Mouse (Mus musculus): Measurements from ENCODE around the gene Cyp19a1. TPM values are rescaled to one million over a fixed set of nuclear protein-coding genes. Genes with fewer than 3 reads are reported as not detected.

Gene Cyp19a1
- polyA plus RNA-seq, 1 experiment: 0.02 TPM

- Histone ChIP-seq H3K9me3 (ENCODE audit: control insufficient read depth, low read length) (peaks cover 9% of the 10 kb centered on the region; the same call in 1 of the 2 replicates), H3K27me3 (ENCODE audit: control insufficient read depth) (no peaks in the 10 kb centered on the region), H3K4me3 (replicated peaks) (no peak overlapping the region), H3K36me3 (ENCODE audit: control insufficient read depth) (no peaks in the 10 kb centered on the region), H3K4me1 (ENCODE audit: control insufficient read depth) (no peaks in the 10 kb centered on the region)
- no peak for TF ChIP-seq TAL1 (IDR thresholded peaks at IDR 0.05; ENCODE audit: low read length)
- TF ChIP-seq GATA1 (IDR thresholded peaks at IDR 0.05; ENCODE audit: low read length): no peak
Measured at GRCm38 (mm10) chr9:54194790-54195189, 73.1 kb downstream of the Cyp19a1 start.

DNA sequence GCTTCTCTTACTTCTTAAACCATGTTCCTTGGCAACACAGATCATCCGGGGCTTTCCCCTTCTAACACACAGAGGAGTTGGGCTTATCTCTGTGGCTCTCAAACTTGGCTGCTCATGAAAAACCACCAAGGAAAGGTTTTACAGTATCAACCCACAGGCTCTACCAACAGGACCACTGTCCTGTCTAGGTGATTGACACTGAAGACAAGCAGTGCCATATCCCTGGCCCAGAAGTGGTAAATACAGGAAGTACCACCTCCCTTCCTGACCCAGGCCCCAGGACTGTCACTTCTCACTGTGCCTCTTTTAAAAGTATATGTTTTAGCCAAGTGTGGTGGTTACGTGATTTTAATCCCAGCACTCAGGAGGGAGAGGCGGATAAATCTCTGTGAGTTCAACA lies 76.5 kb downstream of the Cyp19a1 start:
- Histone ChIP-seq H3K27me3 (ENCODE audit: control insufficient read depth) (no peaks in the 10 kb centered on the region), H3K9me3 (ENCODE audit: control insufficient read depth, low read length) (peaks cover 5% of the 10 kb centered on the region; the same call in 1 of the 2 replicates), H3K4me1 (ENCODE audit: control insufficient read depth) (no peaks in the 10 kb centered on the region), H3K4me3 (replicated peaks) (no peak overlapping the region), H3K36me3 (ENCODE audit: control insufficient read depth) (no peaks in the 10 kb centered on the region)
- TF ChIP-seq TAL1 (IDR thresholded peaks at IDR 0.05; ENCODE audit: low read length): no peak
- no peak for TF ChIP-seq GATA1 (IDR thresholded peaks at IDR 0.05; ENCODE audit: low read length)

DNA sequence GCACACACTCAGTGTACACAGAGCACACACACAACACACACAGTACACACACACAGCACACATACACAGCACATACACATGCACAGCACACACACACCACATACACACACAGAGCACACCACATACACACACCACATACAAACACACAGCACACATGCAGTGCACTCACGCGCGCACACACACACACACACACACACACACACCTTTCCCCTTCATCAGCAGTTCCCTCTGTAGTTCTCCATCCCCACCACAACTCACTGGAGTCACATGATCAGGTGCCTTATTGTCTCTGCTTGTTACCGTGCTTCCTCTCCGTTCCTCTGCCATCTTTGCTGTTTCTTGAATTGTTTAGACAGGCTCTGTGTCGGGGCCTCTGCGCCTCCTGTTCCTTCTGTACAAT lies 85.4 kb downstream of the Cyp19a1 start:
- no peaks in the 10 kb centered on the region for H3K9me3 ChIP-seq (ENCODE audit: control insufficient read depth, low read length)
- no peaks in the 10 kb centered on the region for H3K27me3 ChIP-seq (ENCODE audit: control insufficient read depth)
- H3K4me3 ChIP-seq (replicated peaks): no peak overlapping the region
- no peaks in the 10 kb centered on the region for H3K4me1 ChIP-seq (ENCODE audit: control insufficient read depth)
- no peaks in the 10 kb centered on the region for H3K36me3 ChIP-seq (ENCODE audit: control insufficient read depth)
- TF ChIP-seq TAL1 (IDR thresholded peaks at IDR 0.05; ENCODE audit: low read length) (no peak), GATA1 (IDR thresholded peaks at IDR 0.05; ENCODE audit: low read length) (no peak)

GRCm38 (mm10) chr9:54181330-54181729 lies 86.6 kb downstream of the Cyp19a1 start:
- Histone ChIP-seq H3K4me3 (replicated peaks) (no peak overlapping the region), H3K9me3 (ENCODE audit: control insufficient read depth, low read length) (no peaks in the 10 kb centered on the region), H3K36me3 (ENCODE audit: control insufficient read depth) (no peaks in the 10 kb centered on the region), H3K4me1 (ENCODE audit: control insufficient read depth) (no peaks in the 10 kb centered on the region), H3K27me3 (ENCODE audit: control insufficient read depth) (no peaks in the 10 kb centered on the region)
- TF ChIP-seq TAL1 (IDR thresholded peaks at IDR 0.05; ENCODE audit: low read length) (no peak), GATA1 (IDR thresholded peaks at IDR 0.05; ENCODE audit: low read length) (no peak)

DNA sequence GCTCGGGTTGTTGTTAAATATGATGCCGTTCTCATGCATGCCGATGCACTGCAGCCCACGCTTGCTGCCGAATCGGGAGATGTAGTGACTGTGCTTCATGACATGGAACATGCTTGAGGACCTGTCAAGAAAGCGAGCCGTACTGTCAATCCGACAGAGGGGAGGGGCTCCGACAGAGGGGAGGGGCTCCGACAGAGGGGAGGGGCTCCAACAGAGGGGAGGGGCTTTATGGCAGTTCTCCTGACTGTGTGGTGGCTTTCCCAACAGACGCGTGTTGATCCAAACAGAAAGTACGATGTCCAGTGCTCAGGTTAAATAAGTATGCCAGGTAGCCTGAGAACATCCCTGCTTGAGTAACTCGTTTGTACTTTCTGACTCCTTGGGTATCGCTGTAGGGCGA lies 87.7 kb downstream of the Cyp19a1 start:
- TF ChIP-seq GATA1 (IDR thresholded peaks at IDR 0.05; ENCODE audit: low read length) (no peak), TAL1 (IDR thresholded peaks at IDR 0.05; ENCODE audit: low read length) (no peak)
- Histone ChIP-seq H3K36me3 (ENCODE audit: control insufficient read depth) (no peaks in the 10 kb centered on the region), H3K9me3 (ENCODE audit: control insufficient read depth, low read length) (no peaks in the 10 kb centered on the region), H3K27me3 (ENCODE audit: control insufficient read depth) (no peaks in the 10 kb centered on the region), H3K4me3 (replicated peaks) (no peak overlapping the region), H3K4me1 (ENCODE audit: control insufficient read depth) (no peaks in the 10 kb centered on the region)

GRCm38 (mm10) chr9:54169489-54169888 lies 98.4 kb downstream of the Cyp19a1 start:
- H3K27me3 ChIP-seq (ENCODE audit: control insufficient read depth): no peaks in the 10 kb centered on the region
- no peak overlapping the region for H3K4me3 ChIP-seq (replicated peaks)
- no peak for TF ChIP-seq TAL1 (IDR thresholded peaks at IDR 0.05; ENCODE audit: low read length)
- TF ChIP-seq GATA1 (IDR thresholded peaks at IDR 0.05; ENCODE audit: low read length): no peak
- H3K4me1 ChIP-seq (ENCODE audit: control insufficient read depth): no peaks in the 10 kb centered on the region
- no peaks in the 10 kb centered on the region for H3K36me3 ChIP-seq (ENCODE audit: control insufficient read depth)
- no peaks in the 10 kb centered on the region for H3K9me3 ChIP-seq (ENCODE audit: control insufficient read depth, low read length)

- Histone ChIP-seq H3K36me3 (ENCODE audit: control insufficient read depth) (no peaks in the 10 kb centered on the region), H3K9me3 (ENCODE audit: control insufficient read depth, low read length) (no peaks in the 10 kb centered on the region), H3K4me3 (replicated peaks) (no peak overlapping the region), H3K4me1 (ENCODE audit: control insufficient read depth) (no peaks in the 10 kb centered on the region), H3K27me3 (ENCODE audit: control insufficient read depth) (no peaks in the 10 kb centered on the region)
- TF ChIP-seq GATA1 (IDR thresholded peaks at IDR 0.05; ENCODE audit: low read length) (no peak), TAL1 (IDR thresholded peaks at IDR 0.05; ENCODE audit: low read length) (no peak)
Measured at GRCm38 (mm10) chr9:54168425-54168824, 99.5 kb downstream of the Cyp19a1 start.

DNA sequence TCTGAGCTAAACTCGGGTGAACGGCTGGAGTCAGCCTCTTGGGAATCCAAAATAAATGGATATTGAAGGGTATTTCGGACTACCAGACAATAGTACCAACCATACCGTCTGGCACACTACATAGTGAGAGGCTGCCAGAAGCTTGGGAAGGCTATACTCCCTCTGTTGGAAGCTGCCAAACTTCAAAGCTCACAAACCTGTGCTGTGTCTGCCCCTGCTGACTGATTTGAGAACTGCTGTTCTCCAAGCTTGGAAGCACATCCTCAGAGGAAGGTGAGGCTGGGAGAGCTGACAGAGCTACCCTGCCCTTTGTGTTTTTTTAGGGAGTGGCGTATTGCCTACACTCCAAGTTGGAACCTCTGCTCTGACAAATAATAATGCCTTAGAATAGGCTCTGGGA lies 104.8 kb downstream of the Cyp19a1 start:
- Histone ChIP-seq H3K36me3 (ENCODE audit: control insufficient read depth) (no peaks in the 10 kb centered on the region), H3K9me3 (ENCODE audit: control insufficient read depth, low read length) (peaks cover 3% of the 10 kb centered on the region; the same call in 1 of the 2 replicates), H3K4me1 (ENCODE audit: control insufficient read depth) (no peaks in the 10 kb centered on the region), H3K4me3 (replicated peaks) (no peak overlapping the region), H3K27me3 (ENCODE audit: control insufficient read depth) (no peaks in the 10 kb centered on the region)
- TF ChIP-seq TAL1 (IDR thresholded peaks at IDR 0.05; ENCODE audit: low read length) (no peak), GATA1 (IDR thresholded peaks at IDR 0.05; ENCODE audit: low read length) (no peak)

DNA sequence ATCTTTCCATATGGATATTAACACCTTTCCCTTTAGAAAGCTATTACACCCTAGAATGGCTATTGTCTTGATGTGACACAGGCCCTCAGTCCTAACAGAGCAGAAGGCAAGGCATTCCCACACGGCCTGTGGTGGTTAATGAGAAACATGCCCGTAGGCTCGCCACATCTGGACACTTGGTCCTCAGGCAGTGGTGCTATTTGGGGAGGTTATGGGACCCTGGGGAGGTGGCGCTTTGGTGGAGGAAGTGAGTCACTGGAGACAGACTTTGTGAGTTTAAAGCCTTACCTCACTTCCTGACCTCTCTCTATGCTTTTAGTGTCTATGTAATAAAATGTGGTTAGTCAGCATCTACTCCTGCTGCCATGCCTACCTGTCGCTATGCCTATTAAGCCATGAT lies 114.2 kb downstream of the Cyp19a1 start:
- Histone ChIP-seq H3K9me3 (ENCODE audit: control insufficient read depth, low read length) (peaks cover 4% of the 10 kb centered on the region; the same call in 1 of the 2 replicates), H3K4me1 (ENCODE audit: control insufficient read depth) (no peaks in the 10 kb centered on the region), H3K4me3 (replicated peaks) (no peak overlapping the region), H3K36me3 (ENCODE audit: control insufficient read depth) (no peaks in the 10 kb centered on the region), H3K27me3 (ENCODE audit: control insufficient read depth) (no peaks in the 10 kb centered on the region)
- TF ChIP-seq GATA1 (IDR thresholded peaks at IDR 0.05; ENCODE audit: low read length) (no peak), TAL1 (IDR thresholded peaks at IDR 0.05; ENCODE audit: low read length) (no peak)

- no peaks in the 10 kb centered on the region for H3K9me3 ChIP-seq (ENCODE audit: control insufficient read depth, low read length)
- no peaks in the 10 kb centered on the region for H3K27me3 ChIP-seq (ENCODE audit: control insufficient read depth)
- no peaks in the 10 kb centered on the region for H3K36me3 ChIP-seq (ENCODE audit: control insufficient read depth)
- no peak overlapping the region for H3K4me3 ChIP-seq (replicated peaks)
- TF ChIP-seq GATA1 (IDR thresholded peaks at IDR 0.05; ENCODE audit: low read length) (no peak), TAL1 (IDR thresholded peaks at IDR 0.05; ENCODE audit: low read length) (no peak)
- H3K4me1 ChIP-seq (ENCODE audit: control insufficient read depth): no peaks in the 10 kb centered on the region
Measured at GRCm38 (mm10) chr9:54139191-54139590, 128.7 kb downstream of the Cyp19a1 start.

Other genes starting within 250 kb of the Cyp19a1 start
- not detected in 2 replicates for gene Tnfaip8l3, start 199.7 kb downstream of the Cyp19a1 start, polyA plus RNA-seq (2012)
- gene Gldn, start 18.4 kb upstream of the Cyp19a1 start, polyA plus RNA-seq (2012): not detected in 2 replicates
- gene Dmxl2, start 233.5 kb upstream of the Cyp19a1 start, polyA plus RNA-seq (2012): 0.02 TPM in 1 of 2 replicates, not detected in the other